Mouse (Mus musculus) C2C12 (cell line): ENCODE measurements around the gene S100pbp. TPM values are rescaled to one million over a fixed set of nuclear protein-coding genes. Genes with fewer than 3 reads are reported as not detected.

Experiments used
- H3K27me3 ChIP-seq: one replicate; pipeline ENCODE4 v1.6.1; 2011; ENCODE audit not compliant: control insufficient read depth, insufficient read depth, insufficient read length
- H3K36me3 ChIP-seq: one replicate; pipeline ENCODE4 v1.6.1; 2011; ENCODE audit not compliant: control insufficient read depth, insufficient read depth
- H3K4me3 ChIP-seq: one replicate; pipeline ENCODE4 v1.5.1; 2011; ENCODE audit warnings: mild to moderate bottlenecking, control low read depth; ENCODE audit not compliant: poor library complexity, insufficient read depth, severe bottlenecking
- H3K79me2 ChIP-seq: one replicate; pipeline ENCODE4 v1.6.1; 2011; ENCODE audit not compliant: control insufficient read depth, insufficient read depth
- H3K79me3 ChIP-seq: one replicate; pipeline ENCODE4 v1.6.1; 2011; ENCODE audit warnings: low read depth, control low read depth
- H3ac ChIP-seq: one replicate; pipeline ENCODE3; 2011; ENCODE audit warnings: low read depth; ENCODE audit not compliant: control insufficient read depth, insufficient read length
- CEBPB ChIP-seq: IDR thresholded peaks from one replicate; pipeline ENCODE4 v1.6.1; 2011; ENCODE audit warnings: low read depth, mild to moderate bottlenecking, control low read depth, moderate library complexity
- CTCF ChIP-seq: IDR thresholded peaks from one replicate; pipeline ENCODE4 v1.5.1; 2011; ENCODE audit not compliant: control insufficient read depth, insufficient read depth, insufficient read length
- FOSL1 ChIP-seq: IDR thresholded peaks from one replicate; pipeline ENCODE4 v1.8.0; 2011; ENCODE audit warnings: mild to moderate bottlenecking, low read length; ENCODE audit not compliant: poor library complexity, insufficient read depth, severe bottlenecking
- MAX ChIP-seq: IDR thresholded peaks from one replicate; pipeline ENCODE4 v1.6.1; 2011; ENCODE audit warnings: mild to moderate bottlenecking, control low read depth
- MYOD1 ChIP-seq: IDR thresholded peaks from one replicate; pipeline ENCODE4 v1.6.1; 2011; ENCODE audit warnings: low read depth; ENCODE audit not compliant: control insufficient read depth, insufficient read length
- MYOG ChIP-seq: IDR thresholded peaks from one replicate; pipeline ENCODE4 v1.6.1; 2011; ENCODE audit not compliant: control insufficient read depth, insufficient read length; ENCODE audit errors: extremely low read depth
- USF1 ChIP-seq: IDR thresholded peaks from one replicate; pipeline ENCODE4 v1.6.1; 2011; ENCODE audit warnings: low read depth, mild to moderate bottlenecking, control low read depth, moderate library complexity
- polyA plus RNA-seq: library from polyadenylated mRNA; unstranded; fragments of >200 nt; fragmentation: generic; extraction: Trizol; gene quantifications from one replicate; pipeline ENCODE4 v1.2.1, GENCODE M21; 2012; ENCODE audit warnings: missing spikeins

Gene S100pbp
- polyA plus RNA-seq, 1 experiment: 8.1 TPM

GRCm38 (mm10) chr4:129227985-129228381 is 38.5 kb upstream of the S100pbp start:
- TF ChIP-seq MYOG: no peak
- no peak for TF ChIP-seq USF1
- TF ChIP-seq FOSL1: no peak
- no peak for TF ChIP-seq MYOD1
- TF ChIP-seq MAX: no peak
- no peak for TF ChIP-seq CEBPB
- no peak for TF ChIP-seq CTCF
- Histone ChIP-seq H3K79me3 (peaks cover 58% of the 10 kb centered on the region), H3K79me2 (peaks cover 88% of the 10 kb centered on the region), H3K36me3 (peaks cover 44% of the 10 kb centered on the region), H3ac (no peak overlapping the region), H3K4me3 (no peak overlapping the region), H3K27me3 (no peaks in the 10 kb centered on the region)

GRCm38 (mm10) chr4:129227170-129227984 is 37.9 kb upstream of the S100pbp start:
- H3K79me2 ChIP-seq: peaks cover 87% of the 10 kb centered on the region
- no peak overlapping the region for H3K4me3 ChIP-seq
- peaks cover 55% of the 10 kb centered on the region for H3K79me3 ChIP-seq
- TF ChIP-seq FOSL1 (no peak), MAX (no peak), MYOG (no peak), CEBPB (no peak), CTCF (no peak), USF1 (no peak), MYOD1 (no peak)
- H3ac ChIP-seq: no peak overlapping the region
- peaks cover 48% of the 10 kb centered on the region for H3K36me3 ChIP-seq
- no peaks in the 10 kb centered on the region for H3K27me3 ChIP-seq

- TF ChIP-seq USF1 (peak; percentile 44), CEBPB (no peak)
- Histone ChIP-seq H3K79me2 (peaks cover 78% of the 10 kb centered on the region), H3K27me3 (no peaks in the 10 kb centered on the region)
These were observed 37.0 kb upstream of the S100pbp start for GRCm38 (mm10) chr4:129226441-129226963.

GRCm38 (mm10) chr4:129225315-129225714 is 35.8 kb upstream of the S100pbp start:
- Histone ChIP-seq H3K27me3 (no peaks in the 10 kb centered on the region), H3K79me3 (peaks cover 36% of the 10 kb centered on the region), H3K36me3 (peaks cover 46% of the 10 kb centered on the region), H3K79me2 (peaks cover 66% of the 10 kb centered on the region), H3ac (no peak overlapping the region), H3K4me3 (no peak overlapping the region)
- TF ChIP-seq CTCF (no peak), MAX (no peak), CEBPB (no peak), USF1 (no peak), MYOG (no peak), FOSL1 (no peak), MYOD1 (no peak)

More at GRCm38 (mm10) chr4:129226441-129226963, 37.0 kb upstream of the S100pbp start:
- H3K79me3 ChIP-seq: peaks cover 48% of the 10 kb centered on the region
- H3ac ChIP-seq: no peak overlapping the region
- peaks cover 45% of the 10 kb centered on the region for H3K36me3 ChIP-seq
- H3K4me3 ChIP-seq: no peak overlapping the region

- Histone ChIP-seq H3K79me2 (peaks cover 49% of the 10 kb centered on the region), H3K4me3 (no peak overlapping the region), H3K36me3 (peaks cover 62% of the 10 kb centered on the region), H3ac (no peak overlapping the region), H3K27me3 (no peaks in the 10 kb centered on the region), H3K79me3 (peaks cover 22% of the 10 kb centered on the region)
- no peak for TF ChIP-seq USF1
- TF ChIP-seq MYOG: no peak
- TF ChIP-seq FOSL1: no peak
- no peak for TF ChIP-seq CTCF
- no peak for TF ChIP-seq MAX
- no peak for TF ChIP-seq CEBPB
These were observed 34.1 kb upstream of the S100pbp start for GRCm38 (mm10) chr4:129223421-129224281.
